12 mouse cellular contexts compared by ENCODE assay signal in genomic region chr3:108206731-108207375, GRCm38 (mm10). TPM values are rescaled to one million over a fixed set of nuclear protein-coding genes. Genes with fewer than 3 reads are reported as not detected.
DNase-seq lines count a peak whose midpoint lies in the region; ATAC-seq lines count a peak whose summit lies in the region.
"Had no signal": no experiment of that assay in that cellular context is flagged by ENCODE, and none has a peak within 500 bp of the region (broad histone marks: within the 10 kb centered on the region; RNA-seq: fewer than 3 reads in every experiment).

No protein-coding gene starts in this region.

- intact Hi-C loops in heart, postnatal 14 days (cut with DNase I), result no loop called here

- H3K27ac ChIP-seq in limb, embryonic 13.5 days, result no peak overlapping the region
- H3K27ac ChIP-seq in limb, embryonic 10.5 days, result no peak overlapping the region
- peak overlapping the region; percentile 23; the same call in 1 of the 2 replicates for H3K27ac ChIP-seq in forebrain, embryonic 14.5 days (ENCODE audit: low read depth, low read length)
- H3K27ac ChIP-seq: liver, embryonic 15.5 days had no signal

- no peaks in the 10 kb centered on the region for H3K27me3 ChIP-seq in limb, embryonic 13.5 days
- H3K27me3 ChIP-seq in limb, embryonic 10.5 days (ENCODE audit: low read depth, poor library complexity, severe bottlenecking), result no peaks in the 10 kb centered on the region
- H3K27me3 ChIP-seq in forebrain, embryonic 14.5 days (replicated peaks; ENCODE audit: control insufficient read depth, insufficient read depth, low read length), result no peaks in the 10 kb centered on the region

- peaks cover 48% of the 10 kb centered on the region for H3K4me1 ChIP-seq in limb, embryonic 13.5 days
- H3K4me1 ChIP-seq in limb, embryonic 10.5 days, result peaks cover 49% of the 10 kb centered on the region
- peaks cover 23% of the 10 kb centered on the region for H3K4me1 ChIP-seq in forebrain, embryonic 14.5 days (ENCODE audit: control insufficient read depth, insufficient read depth, low read length)

- ATAC-seq in limb, embryonic 13.5 days (ENCODE audit: low FRiP score, low read depth), result no peak; the same call in 1 of the 2 replicates
- ATAC-seq in forebrain, embryonic 14.5 days, result no peak
- ATAC-seq in megakaryocyte progenitor cell, adult 5-6 weeks (replicated peaks; ENCODE audit: poor library complexity), result no peak
- ATAC-seq: activated CD4-positive, CD25-positive, alpha-beta regulatory T cell, adult 4 months; midbrain, embryonic 16.5 days had no signal

- H3K36me3 ChIP-seq in limb, embryonic 13.5 days, result peaks cover 62% of the 10 kb centered on the region
- peaks cover 70% of the 10 kb centered on the region for H3K36me3 ChIP-seq in limb, embryonic 10.5 days
- peaks cover 64% of the 10 kb centered on the region for H3K36me3 ChIP-seq in forebrain, embryonic 14.5 days (ENCODE audit: control insufficient read depth, insufficient read depth, low read length)

- H3K9me3 ChIP-seq in limb, embryonic 13.5 days, result no peaks in the 10 kb centered on the region
- H3K9me3 ChIP-seq in limb, embryonic 10.5 days (replicated peaks), result no peaks in the 10 kb centered on the region
- no peaks in the 10 kb centered on the region for H3K9me3 ChIP-seq in forebrain, embryonic 14.5 days (replicated peaks; ENCODE audit: control insufficient read depth, low read length)
- H3K9me3 ChIP-seq: liver, embryonic 15.5 days had no signal

- no peak overlapping the region for H3K4me3 ChIP-seq in limb, embryonic 13.5 days
- no peak overlapping the region for H3K4me3 ChIP-seq in limb, embryonic 10.5 days
- H3K4me3 ChIP-seq in forebrain, embryonic 14.5 days (ENCODE audit: low read depth, low read length), result no peak overlapping the region
- H3K4me3 ChIP-seq: liver, embryonic 15.5 days had no signal

- no peak overlapping the region for H3K9ac ChIP-seq in limb, embryonic 13.5 days
- no peak overlapping the region for H3K9ac ChIP-seq in forebrain, embryonic 14.5 days (ENCODE audit: low read length)
- H3K9ac ChIP-seq: liver, embryonic 15.5 days had no signal

- peak; percentile 47 for DNase-seq in cerebellum, adult 11-12 months
- no peak for DNase-seq in cerebellum, adult 8-10 months
- peak; percentile 54 for DNase-seq in heart, postnatal 4 days
- no peak for DNase-seq in heart, postnatal 14 days
- DNase-seq in limb, embryonic 10.5 days (ENCODE audit: low spot score), result no peak
- DNase-seq in forebrain, embryonic 14.5 days (ENCODE audit: low spot score), result peak; percentile 72
- DNase-seq: gastrocnemius, postnatal 10 days had no signal

- peak overlapping the region; percentile 19; the same call in 1 of the 2 replicates for H3K4me2 ChIP-seq in limb, embryonic 13.5 days (replicated peaks)
- H3K4me2 ChIP-seq in forebrain, embryonic 14.5 days (ENCODE audit: low read length), result 0 out of 2 replicates have a peak overlapping the region, but pooled peaks have one; percentile 9
- H3K4me2 ChIP-seq: liver, embryonic 15.5 days had no signal

- 77% methylated on average over 15 of the region's 15 CpGs for WGBS in limb, embryonic 13.5 days
- WGBS in limb, embryonic 10.5 days, result 92% methylated on average over 15 of the region's 15 CpGs
- WGBS in forebrain, embryonic 14.5 days, result 81% methylated on average over 15 of the region's 15 CpGs

RNA-seq across cellular contexts. Expression of gene Atxn7l2, which starts 3.9 kb away (rescaled TPM):
- total RNA-seq in heart, postnatal 4 days (2021), result 1 to 10 TPM; 6.9 to 7.7 TPM
- 1 to 10 TPM; 2.9 to 3.0 TPM for total RNA-seq in heart, postnatal 14 days (2021)
- 25.4 and 26.7 TPM in 2 replicates for polyA plus RNA-seq in limb, embryonic 13.5 days (2015; fragmentation: Nextera tagmentation; extraction: Ambion mirVana)
- polyA plus RNA-seq in limb, embryonic 10.5 days (2016; fragmentation: Nextera tagmentation; extraction: Ambion mirVana), result 23.3 and 25.7 TPM in 2 replicates
- 24.1 and 30.1 TPM in 2 replicates for polyA plus RNA-seq in forebrain, embryonic 14.5 days (2014; fragmentation: Nextera tagmentation; extraction: Ambion mirVana)
- 4.0 and 4.2 TPM in 2 replicates for total RNA-seq in megakaryocyte progenitor cell, adult 5-6 weeks (2015)
- 1.6 and 3.0 TPM in 2 replicates for total RNA-seq in megakaryocyte progenitor cell, adult 5-6 weeks (2017)

RNA-seq across cellular contexts. Expression of gene Cyb561d1, which starts 5.8 kb away (rescaled TPM):
- total RNA-seq in heart, postnatal 4 days (2021), result 1 to 10 TPM; 4.9 to 5.4 TPM
- 1 to 10 TPM; 5.0 to 5.1 TPM for total RNA-seq in heart, postnatal 14 days (2021)
- 1.8 and 2.1 TPM in 2 replicates for polyA plus RNA-seq in limb, embryonic 13.5 days (2015; fragmentation: Nextera tagmentation; extraction: Ambion mirVana)
- polyA plus RNA-seq in limb, embryonic 10.5 days (2016; fragmentation: Nextera tagmentation; extraction: Ambion mirVana), result 1.6 and 2.1 TPM in 2 replicates
- polyA plus RNA-seq in forebrain, embryonic 14.5 days (2014; fragmentation: Nextera tagmentation; extraction: Ambion mirVana), result 2.4 and 2.9 TPM in 2 replicates
- 2.3 and 2.5 TPM in 2 replicates for total RNA-seq in megakaryocyte progenitor cell, adult 5-6 weeks (2015)
- total RNA-seq in megakaryocyte progenitor cell, adult 5-6 weeks (2017), result 3.7 and 5.4 TPM in 2 replicates

RNA-seq across cellular contexts. Expression of gene Sypl2, which starts 19.6 kb away (rescaled TPM):
- 1 to 10 TPM; 2.6 to 4.1 TPM for total RNA-seq in heart, postnatal 4 days (2021)
- total RNA-seq in heart, postnatal 14 days (2021), result under 1 TPM; 0.36 to 0.46 TPM
- 1.4 and 1.7 TPM in 2 replicates for polyA plus RNA-seq in limb, embryonic 13.5 days (2015; fragmentation: Nextera tagmentation; extraction: Ambion mirVana)
- polyA plus RNA-seq in limb, embryonic 10.5 days (2016; fragmentation: Nextera tagmentation; extraction: Ambion mirVana), result 0.23 and 0.56 TPM in 2 replicates
- 1.5 and 1.8 TPM in 2 replicates for polyA plus RNA-seq in forebrain, embryonic 14.5 days (2014; fragmentation: Nextera tagmentation; extraction: Ambion mirVana)
- not detected in 2 replicates for total RNA-seq in megakaryocyte progenitor cell, adult 5-6 weeks (2015)
- not detected in 2 replicates for total RNA-seq in megakaryocyte progenitor cell, adult 5-6 weeks (2017)
- polyA plus RNA-seq: activated CD4-positive, CD25-positive, alpha-beta regulatory T cell, adult 4 months had no signal

RNA-seq across cellular contexts. Expression of gene Amigo1, which starts 20.7 kb away (rescaled TPM):
- total RNA-seq in heart, postnatal 4 days (2021), result 1 to 10 TPM; 7.1 to 8.1 TPM
- 10 to 100 TPM in 1 of 2 experiments, 1 to 10 TPM in 1; 9.0 to 10.1 TPM for total RNA-seq in heart, postnatal 14 days (2021)
- 4.3 and 4.4 TPM in 2 replicates for polyA plus RNA-seq in limb, embryonic 13.5 days (2015; fragmentation: Nextera tagmentation; extraction: Ambion mirVana)
- polyA plus RNA-seq in limb, embryonic 10.5 days (2016; fragmentation: Nextera tagmentation; extraction: Ambion mirVana), result 2.6 and 3.0 TPM in 2 replicates
- 4.8 and 6.5 TPM in 2 replicates for polyA plus RNA-seq in forebrain, embryonic 14.5 days (2014; fragmentation: Nextera tagmentation; extraction: Ambion mirVana)
- 1.3 and 1.8 TPM in 2 replicates for total RNA-seq in megakaryocyte progenitor cell, adult 5-6 weeks (2015)
- 2.3 and 3.6 TPM in 2 replicates for total RNA-seq in megakaryocyte progenitor cell, adult 5-6 weeks (2017)

RNA-seq across cellular contexts. Expression of gene Psma5, which starts 49.9 kb away (rescaled TPM):
- 10 to 100 TPM; 77.4 to 81.8 TPM for total RNA-seq in heart, postnatal 4 days (2021)
- 10 to 100 TPM; 58.9 to 62.4 TPM for total RNA-seq in heart, postnatal 14 days (2021)
- 318 and 331 TPM in 2 replicates for polyA plus RNA-seq in limb, embryonic 13.5 days (2015; fragmentation: Nextera tagmentation; extraction: Ambion mirVana)
- polyA plus RNA-seq in limb, embryonic 10.5 days (2016; fragmentation: Nextera tagmentation; extraction: Ambion mirVana), result 374 and 403 TPM in 2 replicates
- polyA plus RNA-seq in forebrain, embryonic 14.5 days (2014; fragmentation: Nextera tagmentation; extraction: Ambion mirVana), result 295 and 324 TPM in 2 replicates
- 308 and 312 TPM in 2 replicates for total RNA-seq in megakaryocyte progenitor cell, adult 5-6 weeks (2015)
- total RNA-seq in megakaryocyte progenitor cell, adult 5-6 weeks (2017), result 290 and 314 TPM in 2 replicates

Comparison
In these comparisons a context has a peak if more than half of its experiments do, and no peak if none do; other contexts are left out.
1. DNase-seq: peak in cerebellum, adult 11-12 months (single experiment), heart, postnatal 4 days (single experiment) and forebrain, embryonic 14.5 days (single experiment); none in cerebellum, adult 8-10 months (single experiment), heart, postnatal 14 days (0 of 2) and limb, embryonic 10.5 days (single experiment).